Mouse (Mus musculus) cortical plate, adult 2 months (tissue): ENCODE measurements around the gene Cnot10.

Experiments
- CTCF ChIP-seq: fragments of 200-500 bp; IDR thresholded peaks from 2 replicates; pipeline ENCODE4 v1.5.1; 2011; ENCODE audit warnings: mild to moderate bottlenecking, control low read depth, low read length; ENCODE audit not compliant: insufficient read depth; ENCODE audit errors: extremely low read depth
- POLR2A ChIP-seq: fragments of 200-500 bp; IDR thresholded peaks from 2 replicates; pipeline ENCODE4 v1.6.1; 2011; ENCODE audit warnings: mild to moderate bottlenecking, low read length, control low read depth; ENCODE audit not compliant: insufficient read depth; ENCODE audit errors: extremely low read depth

DNA sequence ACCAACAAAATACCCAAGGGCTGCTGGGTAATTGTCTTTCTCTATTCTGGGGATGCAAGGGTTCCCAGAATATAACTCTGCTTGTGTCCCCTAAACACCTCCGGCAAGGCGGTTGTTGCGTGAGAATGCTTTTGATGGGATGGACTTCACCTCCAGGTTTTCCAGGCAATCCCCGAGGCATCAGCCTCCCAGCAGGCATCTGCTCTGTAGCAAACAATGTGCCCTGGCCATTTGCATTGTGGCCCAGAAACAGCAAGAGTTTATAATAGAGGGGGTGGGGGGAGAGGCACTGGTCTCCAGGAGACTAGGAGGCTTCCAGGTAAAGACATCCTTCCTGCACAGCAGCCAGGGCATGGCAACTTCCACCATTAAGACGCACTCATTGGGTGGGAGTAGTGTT lies 90.9 kb downstream of the Cnot10 start:
- TF ChIP-seq CTCF (no peak), POLR2A (no peak)
